Mouse (Mus musculus) right cerebral cortex, adult 2 months (tissue): Measurements from ENCODE around the gene F10.
"Not testable (repeated sequence)": the region's sequence is repeated elsewhere in the genome, so short reads cannot be mapped to it uniquely, and the experiment has no call there.

Experiments used
- DNase-seq, 2 experiments: peaks; one replicate each; pipeline ENCODE4 v3.0.0; 2021 to 2022; ENCODE audit warnings: low spot score in 2 of 2

The F10 gene

DNA sequence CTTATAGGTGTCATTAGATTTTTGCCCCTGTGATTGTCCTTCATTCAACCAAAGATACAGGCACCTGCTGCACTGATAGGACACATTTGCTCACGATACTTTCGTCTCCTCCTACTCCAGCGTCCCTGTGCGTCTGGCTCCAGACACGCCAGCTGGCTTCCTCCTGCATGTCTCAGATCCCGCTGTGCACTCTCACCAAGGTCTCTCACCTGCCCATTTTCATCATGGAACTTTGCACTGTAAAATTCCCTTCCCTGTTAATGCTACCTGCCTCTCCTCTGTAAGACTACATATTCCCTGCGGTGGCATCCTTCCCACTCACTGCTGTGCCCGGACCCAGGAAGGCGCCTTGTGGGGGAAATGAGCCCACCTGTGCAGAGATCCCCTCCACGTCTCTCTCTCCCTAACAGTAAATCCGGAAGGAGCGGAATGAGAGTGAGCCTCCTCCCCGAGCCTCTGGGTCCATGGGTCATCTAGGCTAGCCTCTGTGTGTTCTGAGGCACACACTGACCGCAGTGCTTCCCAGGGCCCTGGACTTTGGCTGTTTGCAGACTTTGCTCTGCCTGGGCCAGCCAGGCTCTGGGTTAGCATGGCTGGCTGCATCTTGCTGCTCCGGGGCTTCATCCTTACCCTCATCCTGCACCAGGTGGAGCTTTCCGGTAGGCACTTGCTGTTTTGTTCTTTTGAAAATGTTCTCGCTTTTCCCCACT is 23.5 kb downstream of the F10 start, which contains the start of gene Proz:
Gene Proz (plus strand): TSS at position 474 of the 710 bp plus-strand sequence.
- no peak for DNase-seq

DNA sequence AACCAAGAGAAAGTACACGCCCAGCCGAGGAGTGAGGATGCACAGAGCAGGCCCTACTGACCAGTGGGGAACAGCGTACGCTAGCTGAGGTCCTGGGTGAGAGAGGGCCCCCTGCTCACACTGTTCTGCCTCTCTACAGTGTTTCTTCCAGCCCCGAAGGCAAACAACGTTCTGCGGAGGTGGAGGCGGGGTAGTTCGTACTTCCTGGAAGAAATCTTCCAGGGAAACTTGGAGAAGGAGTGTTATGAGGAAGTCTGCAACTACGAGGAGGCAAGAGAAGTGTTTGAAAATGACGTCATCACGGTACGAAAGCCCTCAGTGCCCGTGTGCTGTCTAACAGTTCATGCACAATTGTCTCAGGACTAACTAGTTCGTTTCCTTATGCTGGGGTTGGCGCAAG is 26.0 kb downstream of the F10 start:
- no peak for DNase-seq

DNA sequence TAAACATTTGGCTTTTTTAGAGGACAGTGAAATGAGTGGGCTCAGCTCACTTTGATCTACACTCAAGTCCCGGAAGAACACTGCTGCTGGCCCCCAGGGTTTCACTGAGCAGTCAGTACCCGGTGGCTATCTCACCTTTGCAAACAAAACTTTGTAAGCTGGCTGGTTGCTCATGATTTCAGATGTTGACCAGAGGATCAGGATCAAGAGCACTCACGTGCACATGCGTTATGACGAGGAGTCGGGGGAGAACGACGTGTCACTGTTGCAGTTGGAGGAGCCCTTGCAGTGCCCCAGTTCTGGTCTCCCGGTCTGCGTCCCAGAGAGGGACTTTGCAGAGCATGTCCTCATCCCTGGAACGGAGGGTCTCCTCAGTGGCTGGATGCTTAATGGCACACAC is 36.1 kb downstream of the F10 start:
- no peak for DNase-seq

DNA sequence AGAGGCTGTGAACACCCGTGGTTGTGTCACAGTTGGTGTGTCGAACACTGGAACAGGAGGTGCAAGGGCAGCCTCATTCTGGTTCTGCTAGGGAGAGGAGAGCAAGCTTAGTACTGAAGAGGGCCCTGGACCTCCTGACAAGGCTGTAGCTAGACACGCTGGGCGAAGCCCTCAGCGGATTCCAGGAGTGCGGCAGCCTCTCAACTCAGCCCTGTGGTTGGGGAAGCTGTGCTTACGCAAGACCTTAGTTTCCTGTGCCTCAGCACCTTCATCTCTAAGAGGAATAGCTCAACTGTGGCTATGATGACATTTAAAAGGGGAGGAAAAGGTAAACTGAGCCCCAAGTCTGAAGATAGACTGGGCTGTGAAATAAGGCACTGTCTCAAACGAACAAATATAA is 37.9 kb downstream of the F10 start:
- no peak for DNase-seq

DNA sequence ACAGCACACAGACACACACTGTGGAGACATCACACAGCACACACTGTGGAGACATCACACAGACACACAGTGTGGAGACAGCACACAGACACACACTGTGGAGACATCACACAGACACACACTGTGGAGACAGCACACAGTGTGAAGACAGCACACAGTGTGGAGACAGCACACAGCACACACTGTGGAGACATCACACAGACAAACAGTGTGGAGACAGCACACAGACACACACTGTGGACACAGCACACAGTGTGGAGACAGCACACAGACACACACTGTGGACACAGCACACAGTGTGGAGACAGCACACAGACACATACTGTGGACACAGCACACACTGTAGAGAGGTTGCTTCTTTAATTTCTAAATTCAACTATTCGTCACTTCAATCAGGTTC is 38.5 kb downstream of the F10 start:
- not testable (repeated sequence) for DNase-seq

DNA sequence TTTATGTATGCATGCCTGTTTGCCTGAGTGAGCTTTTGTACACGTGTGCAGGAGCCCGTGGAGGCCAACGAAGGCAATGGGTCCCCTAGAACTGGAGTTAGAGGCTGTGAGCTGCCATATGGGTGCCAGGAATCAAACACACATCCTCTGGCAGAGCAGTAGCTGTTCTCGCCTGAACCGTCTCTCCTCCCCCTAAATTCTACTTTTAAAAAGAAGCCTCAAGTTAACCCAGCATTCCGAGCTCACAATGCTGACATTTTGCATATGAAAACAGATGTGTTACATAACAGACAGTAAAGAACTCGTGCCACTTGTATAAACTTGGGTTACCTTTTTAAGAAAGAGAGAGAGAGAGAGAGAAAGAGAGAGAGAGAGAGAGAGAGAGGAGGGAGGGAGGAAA is 40.4 kb downstream of the F10 start:
- no peak for DNase-seq

DNA sequence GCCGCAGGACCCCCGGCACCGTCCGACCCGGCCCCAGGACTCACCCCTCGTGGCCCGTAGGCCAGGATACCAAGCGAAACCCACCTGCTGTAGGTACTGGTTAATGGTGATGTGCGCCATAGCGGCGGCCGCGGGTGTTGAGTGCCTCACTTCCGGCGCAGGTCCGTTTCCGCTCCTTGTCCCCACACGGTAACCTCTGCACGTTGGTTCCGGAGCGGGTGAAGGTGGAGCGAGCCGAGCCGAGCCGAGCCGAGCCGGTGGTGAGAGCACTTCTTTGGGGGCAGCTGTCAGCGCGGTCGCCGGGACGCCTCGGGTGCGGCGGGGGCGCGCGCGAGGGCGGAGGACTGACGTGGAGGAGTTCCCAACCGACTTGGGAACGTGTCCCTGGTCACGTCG is 67.6 kb downstream of the F10 start:
- peak; percentile 89 to 94 for DNase-seq

DNA sequence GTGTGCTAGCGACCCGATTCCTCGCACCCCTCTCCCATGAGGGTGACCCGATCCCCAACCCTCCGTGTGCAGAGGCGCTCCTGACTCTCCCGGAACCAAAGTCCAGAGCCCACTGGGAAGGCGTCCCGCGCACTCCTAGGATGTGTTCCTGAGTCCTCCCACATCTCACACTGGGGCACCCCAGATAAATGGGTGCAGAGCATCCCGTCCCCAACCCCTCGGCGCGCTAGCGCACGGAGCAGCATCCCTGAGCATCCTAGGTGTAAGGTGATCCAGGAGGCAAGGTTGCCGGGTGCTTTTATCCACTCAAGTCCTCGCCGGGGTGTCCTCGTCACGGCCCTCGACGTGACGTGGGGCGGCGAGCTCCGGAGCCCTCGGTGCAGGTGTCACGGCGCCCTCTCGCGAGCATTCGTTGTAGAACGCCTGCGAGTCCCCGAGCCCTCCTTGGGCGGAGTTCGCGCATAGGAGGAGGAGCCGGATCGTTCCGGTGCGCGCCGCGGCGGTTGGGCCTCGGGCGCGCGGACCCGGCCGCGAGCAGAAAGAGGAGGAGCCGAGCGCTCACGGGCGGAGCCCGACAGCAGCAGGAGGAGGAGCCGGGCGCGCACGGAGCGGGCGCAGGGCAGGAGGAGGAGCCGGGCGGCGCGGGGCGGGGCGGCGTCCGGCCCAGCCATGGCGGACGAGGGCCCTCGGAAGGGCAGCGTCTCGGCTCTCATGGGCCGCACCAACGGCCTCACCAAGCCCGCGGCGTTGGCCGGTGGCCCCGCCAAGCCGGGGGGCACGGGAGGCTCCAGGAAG is 68.2 kb downstream of the F10 start, which contains the start of the genes Pcid2 and Cul4a:
Gene Pcid2 (minus strand): TSS at position 373 of the 795 bp plus-strand sequence.
Gene Cul4a (plus strand): TSS at position 535 of the 795 bp plus-strand sequence.
- DNase-seq: peak; percentile 95 to 96

DNA sequence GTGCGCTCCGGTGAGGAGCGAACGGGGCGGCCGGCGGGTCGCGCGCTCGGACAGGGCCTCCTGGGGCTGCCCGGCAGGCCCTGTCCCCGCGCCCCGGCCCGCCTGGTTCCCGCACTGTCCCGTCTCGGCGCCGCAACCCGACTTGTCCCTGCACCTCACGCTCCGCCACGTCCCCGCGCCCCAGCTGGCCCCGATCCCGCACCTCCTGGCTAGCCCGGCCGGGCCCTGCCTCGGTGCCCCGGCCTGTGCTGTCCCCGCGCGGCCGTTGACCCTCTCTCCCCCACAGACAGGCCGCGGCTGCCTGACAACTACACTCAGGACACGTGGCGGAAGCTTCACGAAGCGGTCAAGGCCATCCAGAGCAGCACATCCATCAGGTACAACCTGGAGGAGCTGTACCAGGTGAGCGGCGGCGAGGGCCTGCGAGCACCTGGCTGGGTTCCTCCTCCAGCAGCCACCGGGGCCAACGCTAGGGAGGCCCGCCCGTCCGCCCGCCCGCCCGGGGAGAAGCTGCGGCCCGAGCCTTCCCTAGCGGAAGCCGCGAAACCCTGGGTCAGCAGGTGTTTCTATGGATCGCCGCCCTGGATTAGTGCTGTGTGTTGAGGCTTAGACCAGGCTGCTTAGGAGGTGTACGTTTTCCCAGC is 68.9 kb downstream of the F10 start:
- DNase-seq: peak in 1 of 2 experiments; percentile 18
